Mouse (Mus musculus) left cerebral cortex, postnatal 14 days (tissue): ENCODE measurements around the gene Ints5. TPM values are rescaled to one million over a fixed set of nuclear protein-coding genes. Genes with fewer than 3 reads are reported as not detected.
"Not testable (repeated sequence)": the region's sequence is repeated elsewhere in the genome, so short reads cannot be mapped to it uniquely, and the experiment has no call there.

Experiments used
- DNase-seq, 2 experiments: peaks; one replicate each; pipeline ENCODE4 v3.0.0; 2021 to 2022; ENCODE audit warnings: low spot score in 2 of 2, mixed read lengths in 1 of 2
- intact Hi-C: fragments of 180-260 bp; cut with DNase I; formaldehyde crosslinking; loops from one replicate; pipeline ENCODE4 v1.15.1; 2025
- total RNA-seq, 2 experiments: library from RNA; stranded (reverse); gene quantifications; 2 replicates each; pipeline ENCODE4 v1.2.3; 2021

The Ints5 gene
- total RNA-seq, 2 experiments from 2014 or later, result 23.0 to 23.4 TPM

DNA sequence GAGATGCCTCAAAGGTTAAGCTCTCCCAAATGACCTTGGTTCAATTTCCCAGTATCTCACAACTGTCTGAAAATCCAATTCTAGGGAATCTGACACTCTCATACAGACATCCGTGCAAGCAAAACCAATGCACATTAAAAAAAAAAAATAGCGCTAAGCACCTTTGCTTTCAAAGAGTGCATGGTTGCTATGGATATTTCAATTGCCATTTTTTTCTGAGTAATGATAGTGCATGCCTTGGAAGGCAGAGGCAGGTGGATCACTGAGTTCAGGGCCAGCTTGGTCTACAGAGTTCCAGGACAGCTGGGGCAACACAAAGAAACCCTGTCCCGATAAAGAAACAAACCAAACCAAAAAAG is 11.8 kb upstream of the Ints5 start:
- intact Hi-C loops, result no loop called here
- DNase-seq, result no peak

DNA sequence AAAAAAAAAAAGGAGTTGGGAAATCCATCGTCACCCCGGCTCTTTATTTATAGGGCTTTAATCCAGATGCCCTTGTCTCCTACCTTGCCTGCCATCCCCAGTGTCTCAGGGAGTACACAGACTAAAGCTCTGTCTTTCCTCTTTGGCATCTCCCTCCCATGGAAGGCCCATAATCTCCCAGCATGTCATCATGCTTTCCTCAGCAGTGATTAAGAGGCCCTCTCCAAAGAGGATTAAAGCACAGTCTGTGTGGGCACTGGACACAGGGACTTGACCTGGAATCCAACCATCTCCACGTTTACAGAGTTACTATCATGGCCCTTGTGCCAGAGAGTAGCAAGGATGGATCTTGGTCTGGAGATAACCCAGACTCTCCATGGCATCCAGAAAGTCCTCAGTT is 9.2 kb upstream of the Ints5 start, which contains the start of the genes Lbhd1 and Gm49403:
Gene Lbhd1, plus strand, starts transcription at position 117 of the 400 bp plus-strand sequence.
Gene Gm49403, plus strand, starts transcription at position 315 of the 400 bp plus-strand sequence.
- intact Hi-C loops, result no loop called here
- no peak for DNase-seq

DNA sequence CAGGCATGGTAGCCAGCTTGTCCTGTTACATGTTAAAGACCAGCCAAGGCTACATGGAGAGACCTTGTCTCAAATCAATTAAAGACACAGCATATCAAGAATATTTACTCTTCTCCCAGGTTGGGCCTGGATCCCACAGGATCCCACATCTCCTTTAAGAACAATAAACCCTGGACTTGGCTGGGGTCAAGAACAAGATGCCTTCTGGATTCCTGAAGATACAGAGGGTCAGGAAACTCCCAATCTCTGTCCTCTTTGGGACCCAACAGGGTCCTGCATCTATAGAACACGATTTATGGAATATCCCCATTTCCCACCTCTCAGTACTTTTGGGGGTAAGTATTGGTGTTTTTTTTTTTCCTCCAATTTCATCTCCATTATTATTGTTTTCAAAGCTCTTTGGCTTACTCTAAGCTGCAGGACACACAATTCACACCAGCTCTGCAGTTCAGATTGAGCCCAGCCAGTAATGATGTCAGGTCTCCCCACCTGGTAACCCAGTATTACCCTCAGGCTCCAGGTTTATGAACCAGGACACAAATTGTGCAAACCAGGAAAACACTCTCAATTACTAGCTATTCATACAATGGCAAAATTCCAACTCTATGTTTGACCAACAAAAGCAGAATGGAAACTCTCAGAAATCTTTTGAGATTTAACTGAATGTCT is 5.8 kb upstream of the Ints5 start:
- intact Hi-C loops, result loop anchor here (5.0 kb wide), 1 partner anchor 35 kb away; the partner anchor contains the start of gene Lrrn4cl
- DNase-seq, result no peak

DNA sequence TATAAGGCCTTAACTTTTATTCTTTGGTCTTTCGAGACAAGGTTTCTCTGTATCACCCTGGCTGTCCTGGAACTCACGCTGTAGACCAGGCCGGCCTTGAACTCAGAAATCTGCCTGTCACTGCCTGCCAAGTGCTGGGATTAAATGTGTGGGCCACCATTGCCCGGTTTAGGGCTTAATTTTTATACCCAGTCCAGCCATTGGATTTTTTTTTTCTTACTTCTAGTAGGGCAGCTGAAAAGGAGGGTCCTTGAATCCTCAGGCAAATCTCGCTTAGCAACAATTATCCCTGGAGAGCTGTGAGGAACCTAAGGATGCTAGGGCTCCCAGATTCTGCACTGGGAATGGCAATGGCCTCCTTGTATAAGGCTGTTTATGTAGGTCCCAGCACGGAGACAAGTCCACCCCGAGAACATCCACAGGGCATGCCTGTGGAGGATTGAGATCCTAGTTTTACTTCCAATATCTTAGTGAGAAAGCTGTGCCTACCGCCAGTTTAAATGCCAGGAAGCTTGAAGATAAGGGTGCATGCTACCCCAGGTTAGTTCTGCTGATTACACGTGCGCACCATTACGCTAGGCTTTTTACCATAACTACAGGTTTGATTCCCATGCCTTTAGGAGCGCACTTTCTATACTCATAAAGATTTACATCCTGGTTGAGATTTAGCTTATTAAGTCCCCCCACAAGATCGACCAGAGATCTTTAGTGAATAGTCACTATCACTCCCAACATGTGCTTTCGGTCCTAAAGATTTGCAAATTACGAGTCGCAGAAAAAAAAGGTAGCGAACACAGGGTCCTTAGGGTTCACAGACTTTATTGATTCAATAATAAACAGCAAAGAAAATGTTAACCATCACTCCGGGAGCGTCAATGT is 5.0 kb upstream of the Ints5 start:
- intact Hi-C loops, result loop anchor here (5.0 kb wide), 1 partner anchor 36 kb away; the partner anchor contains the start of gene Lrrn4cl
- DNase-seq, result no peak

DNA sequence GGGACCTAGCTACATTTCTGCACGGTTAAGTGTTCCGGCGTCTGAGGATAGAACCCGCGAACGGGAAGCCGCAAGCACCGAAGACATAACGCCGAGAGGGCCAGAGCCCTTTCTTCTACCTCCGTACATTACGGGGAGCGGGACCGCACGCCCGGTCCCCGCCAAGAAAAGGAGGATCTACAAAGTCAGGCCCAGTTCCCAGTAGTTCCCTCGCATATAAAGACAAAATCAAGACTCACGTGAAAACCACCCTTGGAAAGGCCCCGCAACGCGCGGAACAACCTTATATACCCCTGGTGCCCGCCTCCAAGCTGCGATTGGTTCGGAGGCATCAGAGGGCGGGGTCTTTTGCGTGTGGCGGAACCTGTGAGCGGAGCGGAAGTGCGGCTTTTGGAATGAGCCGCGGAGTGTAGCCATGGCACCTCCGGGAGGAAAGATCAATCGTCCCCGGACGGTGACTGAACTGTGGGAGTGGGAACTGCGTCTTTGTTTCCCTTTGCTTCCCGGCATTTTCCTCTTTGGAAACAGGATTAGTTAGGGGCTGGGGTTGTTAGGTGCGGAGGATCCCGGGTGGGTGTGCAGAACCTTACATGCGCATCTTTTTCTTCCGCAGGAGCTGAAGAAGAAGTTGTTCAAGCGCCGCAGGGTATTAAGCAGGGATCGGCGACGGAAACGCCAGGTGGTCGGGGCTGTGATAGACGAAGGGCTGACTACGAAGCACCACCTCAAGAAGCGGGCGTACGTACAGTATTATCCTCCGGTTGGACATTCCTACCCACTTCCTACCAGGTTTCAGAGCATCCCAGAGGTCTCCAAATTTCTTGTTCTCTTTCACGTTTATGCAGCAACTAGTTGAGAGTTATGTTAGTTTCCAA is 4.1 kb upstream of the Ints5 start, which contains the start of the genes 1810009A15Rik and Gm49416:
Gene 1810009A15Rik, plus strand, starts transcription at position 343 of the 875 bp plus-strand sequence.
Gene Gm49416, plus strand, starts transcription at position 416 of the 875 bp plus-strand sequence.
- intact Hi-C loops, result loop anchor here (5.0 kb wide), 1 partner anchor 36 kb away; the partner anchor contains the start of gene Lrrn4cl
- peak; percentile 94 to 96 for DNase-seq

DNA sequence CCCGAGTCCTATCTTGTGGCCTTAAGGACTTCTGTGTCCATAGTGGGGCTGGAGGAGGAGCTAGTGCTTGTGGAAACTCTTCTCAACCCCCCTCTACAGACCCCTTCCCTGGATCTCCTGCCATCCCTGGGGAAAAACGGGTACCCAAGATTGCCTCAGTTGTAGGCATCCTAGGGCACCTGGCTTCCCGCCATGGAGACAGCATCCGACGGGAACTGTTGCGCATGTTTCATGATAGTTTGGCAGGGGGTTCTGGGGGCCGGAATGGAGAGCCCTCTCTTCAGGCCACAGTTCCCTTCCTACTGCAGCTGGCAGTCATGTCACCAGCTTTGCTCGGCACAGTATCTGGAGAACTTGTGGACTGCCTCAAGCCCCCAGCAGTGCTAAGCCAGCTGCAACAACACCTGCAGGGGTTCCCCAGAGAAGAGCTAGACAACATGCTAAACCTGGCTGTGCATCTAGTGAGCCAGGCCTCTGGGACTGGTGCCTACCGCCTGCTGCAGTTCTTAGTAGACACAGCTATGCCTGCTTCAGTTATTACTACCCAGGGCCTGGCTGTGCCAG is 2.7 kb downstream of the Ints5 start:
- DNase-seq, result no peak
- intact Hi-C loops, result no loop called here

DNA sequence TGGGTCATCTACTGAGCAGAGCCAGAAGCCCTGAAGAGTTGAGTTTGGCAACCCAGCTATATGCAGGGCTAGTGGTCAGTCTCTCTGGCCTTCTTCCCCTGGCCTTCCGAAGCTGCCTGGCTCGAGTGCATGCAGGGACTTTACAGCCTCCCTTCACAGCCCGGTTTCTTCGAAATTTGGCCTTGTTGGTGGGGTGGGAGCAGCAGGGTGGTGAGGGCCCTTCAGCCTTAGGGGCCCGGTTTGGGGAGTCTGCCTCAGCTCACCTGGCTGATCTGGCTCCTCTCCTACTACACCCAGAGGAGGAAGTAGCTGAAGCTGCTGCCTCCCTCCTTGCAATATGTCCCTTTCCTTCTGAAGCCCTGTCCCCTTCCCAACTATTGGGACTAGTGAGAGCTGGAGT is 3.4 kb downstream of the Ints5 start:
- intact Hi-C loops, DNase-seq: not testable (repeated sequence)

DNA sequence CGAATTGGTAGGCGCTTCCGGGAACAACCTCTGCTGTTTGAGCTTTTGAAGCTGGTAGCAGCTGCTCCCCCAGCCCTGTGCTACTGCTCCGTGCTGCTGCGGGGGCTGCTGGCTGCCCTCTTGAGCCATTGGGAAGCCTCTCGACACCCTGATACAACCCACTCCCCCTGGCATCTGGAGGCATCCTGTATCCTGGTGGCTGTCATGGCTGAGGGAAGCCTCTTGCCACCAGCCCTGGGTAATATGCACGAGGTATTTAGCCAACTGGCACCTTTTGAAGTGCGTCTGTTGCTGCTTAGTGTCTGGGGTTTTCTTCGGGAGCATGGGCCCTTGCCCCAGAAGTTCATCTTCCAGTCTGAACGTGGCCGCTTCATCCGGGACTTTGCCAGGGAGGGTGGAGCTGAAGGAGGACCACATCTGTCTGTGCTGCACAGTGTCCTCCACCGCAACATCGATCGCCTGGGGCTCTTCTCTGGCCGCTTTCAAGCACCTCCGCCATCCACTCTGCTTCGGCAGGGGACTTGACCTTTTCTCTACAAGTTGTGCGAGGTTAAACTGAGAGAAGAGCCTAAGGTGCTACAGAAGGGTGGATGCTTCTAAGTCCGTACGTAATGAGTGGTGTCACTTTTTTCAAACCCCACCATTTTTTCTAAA is 4.5 kb downstream of the Ints5 start:
- DNase-seq, result peak; percentile 19 to 25
- intact Hi-C loops, result not testable (repeated sequence)

DNA sequence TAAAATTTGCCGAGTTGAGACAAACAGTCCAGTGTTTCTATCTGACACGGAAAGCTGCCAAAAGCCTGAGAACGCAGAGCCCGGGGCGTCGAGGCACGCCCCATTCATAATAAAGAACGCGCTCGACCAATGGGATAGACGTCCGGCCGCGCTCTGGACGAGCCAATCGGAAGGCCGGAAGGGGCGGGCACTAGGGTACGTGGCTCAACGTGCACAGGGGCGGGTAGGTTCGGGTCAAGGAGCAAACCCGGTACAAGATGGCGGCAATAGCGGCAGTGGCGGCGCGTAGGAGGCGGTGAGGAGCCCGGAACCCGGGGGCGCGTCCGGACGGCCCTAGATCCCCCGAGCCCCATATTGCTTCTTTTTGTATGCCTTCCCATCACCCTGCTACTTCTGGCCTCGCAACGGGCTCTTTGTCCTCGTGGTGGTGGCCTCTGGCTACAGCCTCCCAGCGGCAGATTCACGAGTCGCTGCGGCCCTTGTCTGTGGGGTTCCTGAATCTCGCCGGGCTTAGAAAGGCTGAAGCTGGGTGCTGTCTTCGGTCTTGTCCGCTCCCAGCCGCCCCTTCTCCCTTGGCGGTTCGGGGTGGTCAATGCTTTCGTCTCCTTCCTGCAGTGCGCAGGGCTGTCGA is 5.2 kb downstream of the Ints5 start, which contains the start of gene Ganab:
Gene Ganab, plus strand, starts transcription at position 207 of the 631 bp plus-strand sequence.
- peak; percentile 96 to 97 for DNase-seq
- intact Hi-C loops, result no loop called here

DNA sequence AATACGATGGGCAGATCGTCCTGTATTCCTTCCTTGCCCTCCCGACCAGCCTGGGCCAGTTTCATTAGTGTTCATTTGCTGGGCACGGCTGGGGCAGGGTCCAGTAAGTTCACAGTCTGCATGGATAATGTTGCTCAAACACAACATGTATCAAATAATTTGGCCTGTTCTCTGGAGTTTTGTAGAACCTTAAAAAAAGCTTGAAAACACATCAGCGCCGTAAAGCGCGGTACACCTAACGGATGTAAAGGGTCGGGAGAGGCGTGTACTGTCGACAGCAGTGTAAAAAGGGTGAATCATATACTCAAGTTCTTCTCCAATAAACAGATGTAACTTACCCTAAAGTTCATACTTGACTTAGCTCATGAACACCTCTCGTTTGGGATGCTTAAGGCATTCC is 5.8 kb downstream of the Ints5 start:
- intact Hi-C loops, result no loop called here
- DNase-seq, result no peak

DNA sequence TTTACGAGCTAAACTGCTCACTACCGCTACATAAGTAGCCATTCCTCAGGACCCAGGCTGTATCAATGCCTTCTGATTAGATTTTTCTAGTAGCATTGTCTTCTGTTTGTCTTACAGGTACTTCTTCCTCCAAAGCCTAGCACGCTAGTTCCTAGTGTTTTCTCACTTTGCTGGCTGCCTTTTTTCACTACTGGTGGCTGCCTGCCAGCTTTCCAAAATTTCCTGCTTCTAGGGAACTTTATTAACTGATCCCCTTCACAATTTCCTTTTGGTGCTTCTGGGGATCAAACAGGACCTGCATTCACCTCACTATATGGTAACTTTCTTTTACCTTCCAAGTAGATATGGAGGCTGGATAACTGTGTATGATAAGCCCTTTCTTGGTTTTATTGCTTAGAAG is 6.3 kb downstream of the Ints5 start:
- intact Hi-C loops, result no loop called here
- DNase-seq, result no peak

DNA sequence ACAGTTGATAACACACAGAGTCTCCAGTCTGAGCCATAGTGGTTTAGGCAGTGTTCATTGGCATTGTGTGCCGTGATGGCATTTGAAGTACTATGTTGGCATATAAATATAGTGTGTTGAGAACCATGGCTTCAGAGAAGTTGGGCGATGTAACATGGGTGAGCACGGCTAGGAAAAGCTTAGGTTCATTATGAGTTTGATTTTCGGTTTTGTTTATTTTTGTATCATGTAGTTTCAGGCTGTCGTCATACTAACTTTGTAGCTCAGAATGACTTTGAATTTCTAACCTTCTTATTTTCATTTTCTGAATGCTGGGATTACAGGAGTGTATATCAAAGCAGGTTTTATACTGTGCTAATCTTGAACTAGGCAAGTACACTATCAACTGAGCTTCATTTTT is 10.6 kb downstream of the Ints5 start:
- DNase-seq, result no peak
- intact Hi-C loops, result no loop called here

DNA sequence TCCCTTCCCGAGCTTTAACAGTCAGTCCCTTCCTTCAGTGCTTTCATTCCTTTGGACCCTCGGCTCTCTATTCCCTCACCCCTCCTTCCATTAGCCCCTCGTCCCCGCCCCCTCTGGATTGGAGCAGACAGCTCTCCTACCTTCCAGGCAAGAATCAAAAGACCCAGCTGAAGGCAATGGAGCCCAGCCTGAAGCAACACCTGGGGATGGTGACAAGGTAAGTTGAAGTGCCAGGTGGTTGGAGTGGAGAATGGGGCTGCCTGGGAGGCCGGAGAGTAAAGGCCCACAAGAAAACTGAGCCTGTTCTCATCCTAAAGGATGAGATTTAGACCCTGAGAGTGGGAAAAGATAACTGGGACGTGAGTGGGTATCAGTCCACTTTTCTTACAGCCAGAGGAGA is 15.7 kb downstream of the Ints5 start:
- no peak for DNase-seq
- intact Hi-C loops, result no loop called here

DNA sequence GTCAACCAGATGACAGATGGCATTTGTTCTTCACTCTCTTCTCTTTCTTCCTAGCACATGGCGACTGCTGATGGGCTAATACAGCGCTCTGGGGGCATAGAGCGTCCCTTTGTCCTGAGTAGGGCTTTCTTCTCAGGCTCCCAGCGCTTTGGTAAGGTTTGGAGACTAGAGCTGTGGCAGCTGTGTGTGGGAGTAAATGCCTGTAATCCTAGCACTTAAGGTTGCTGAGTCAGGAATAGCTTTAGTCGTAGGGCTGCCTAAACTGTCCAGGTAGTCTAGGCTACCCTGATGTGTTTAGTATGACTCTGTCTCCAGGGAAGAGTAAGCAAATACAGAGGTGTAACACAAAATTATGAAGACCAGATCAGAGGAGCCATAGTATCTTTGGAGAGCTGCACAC is 19.0 kb downstream of the Ints5 start:
- DNase-seq, result peak in 1 of 2 experiments; percentile 51
- intact Hi-C loops, result no loop called here

DNA sequence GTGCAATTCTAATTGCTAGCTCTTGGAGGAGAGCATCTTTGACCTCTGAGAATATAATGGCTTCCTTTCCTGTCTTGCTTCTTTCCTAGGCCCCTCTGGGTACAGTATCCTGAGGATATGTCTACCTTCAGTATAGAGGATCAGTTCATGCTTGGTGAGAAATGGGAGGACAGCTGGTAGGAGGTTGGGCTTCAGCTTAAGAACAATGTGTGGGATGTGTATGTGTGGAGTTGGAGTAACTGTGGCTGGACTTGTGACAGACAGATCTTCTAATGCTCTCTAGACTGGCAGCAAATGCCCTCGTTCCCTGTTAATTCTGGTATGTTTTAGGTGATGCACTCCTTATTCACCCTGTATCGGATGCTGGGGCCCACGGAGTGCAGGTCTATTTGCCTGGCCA is 21.4 kb downstream of the Ints5 start:
- intact Hi-C loops, result no loop called here
- DNase-seq, result peak in 1 of 2 experiments; percentile 56

DNA sequence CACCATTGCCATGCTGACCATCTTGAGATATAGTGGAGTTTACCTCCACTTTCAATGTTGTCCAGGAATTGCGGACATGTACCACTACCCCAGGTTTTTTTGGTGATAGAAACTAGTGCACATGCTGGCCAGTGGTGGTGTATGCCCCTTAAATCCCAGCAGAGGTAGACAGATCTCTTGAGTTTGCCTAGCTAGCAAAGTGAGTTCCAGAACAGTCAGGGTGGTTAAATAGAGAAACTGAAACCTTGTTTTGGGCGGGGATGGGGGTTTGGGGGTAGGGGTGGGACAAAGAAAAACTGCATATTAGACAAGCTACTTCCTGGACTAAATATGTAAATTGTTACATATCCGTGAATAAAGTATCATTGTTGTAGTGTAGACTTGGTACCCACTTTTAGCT is 26.2 kb downstream of the Ints5 start:
- intact Hi-C loops, result no loop called here

DNA sequence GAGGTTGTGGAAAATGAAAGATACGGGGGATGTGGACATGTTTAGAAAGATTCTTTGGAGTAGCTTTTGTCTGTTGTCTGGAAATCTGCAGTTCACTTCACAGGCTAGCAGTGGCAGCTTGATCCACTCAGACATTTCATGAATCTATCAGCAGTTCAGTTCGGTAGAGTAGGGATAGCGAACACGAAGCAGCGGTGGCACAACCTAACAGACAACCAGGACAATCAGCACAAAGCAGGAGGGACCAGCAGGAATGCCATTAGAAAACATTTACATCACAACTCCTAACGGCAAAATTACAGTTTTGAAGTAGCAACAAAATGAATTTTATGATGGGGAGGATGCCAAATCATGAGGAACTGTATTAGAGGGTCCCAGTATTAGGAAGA is 26.9 kb downstream of the Ints5 start:
- intact Hi-C loops, result no loop called here
- DNase-seq, result no peak

More for the DNA sequence above, 26.2 kb downstream of the Ints5 start:
- DNase-seq, result no peak
